Mouse (Mus musculus) c-Kit-positive CD71-positive TER-119-positive erythroid progenitor cells, embryonic 14.5 days (primary cell): ENCODE results near the gene Ddrgk1.
A peak's percentile ranks its signal among the peaks of the same experiment; 100 is the strongest.
"Not testable (repeated sequence)": the region's sequence is repeated elsewhere in the genome, so short reads cannot be mapped to it uniquely, and the experiment has no call there.

Source experiments
- DNase-seq: peaks from one replicate; pipeline ENCODE4 v3.0.0-alpha.2; 2013; ENCODE audit warnings: low spot score

Gene Ddrgk1

DNA sequence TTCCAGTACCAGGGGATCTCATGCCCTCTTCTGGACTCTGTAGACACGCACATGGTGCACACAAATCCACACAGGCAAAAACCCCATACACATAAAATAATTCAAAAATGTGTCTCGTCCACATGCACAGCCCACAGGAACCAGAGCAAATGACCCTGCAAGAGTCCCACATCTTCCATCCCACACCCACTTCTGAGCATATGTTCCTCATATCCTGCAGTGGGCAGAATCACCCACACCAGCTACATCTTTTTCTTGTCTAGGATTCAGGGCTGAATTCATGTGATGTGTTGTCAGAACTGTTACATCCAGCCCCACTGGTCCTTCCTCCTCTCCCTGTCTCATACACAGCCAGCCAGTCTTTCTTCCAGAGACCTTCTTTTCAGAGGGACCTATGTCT, 11.2 kb downstream of the Ddrgk1 start:
- no peak for DNase-seq

DNA sequence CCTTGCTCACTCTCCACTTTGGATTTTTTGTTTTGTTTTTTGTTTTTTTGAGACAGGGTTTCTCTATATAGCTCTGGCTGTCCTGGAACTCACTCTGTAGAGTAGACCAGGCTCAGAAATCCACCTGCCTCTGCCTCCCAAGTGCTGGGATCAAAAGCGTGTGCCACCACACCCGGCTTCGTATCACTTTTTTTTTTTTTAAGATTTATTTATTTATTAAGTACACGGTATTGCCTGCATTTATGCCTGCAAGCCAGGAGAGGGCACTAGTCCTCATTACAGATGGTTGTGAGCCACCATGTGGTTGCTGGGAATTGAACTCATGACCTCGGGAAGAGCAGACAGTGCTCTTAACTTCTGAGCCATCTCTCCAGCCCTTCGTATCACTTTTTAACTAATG, 15.4 kb downstream of the Ddrgk1 start:
- DNase-seq, result not testable (repeated sequence)

DNA sequence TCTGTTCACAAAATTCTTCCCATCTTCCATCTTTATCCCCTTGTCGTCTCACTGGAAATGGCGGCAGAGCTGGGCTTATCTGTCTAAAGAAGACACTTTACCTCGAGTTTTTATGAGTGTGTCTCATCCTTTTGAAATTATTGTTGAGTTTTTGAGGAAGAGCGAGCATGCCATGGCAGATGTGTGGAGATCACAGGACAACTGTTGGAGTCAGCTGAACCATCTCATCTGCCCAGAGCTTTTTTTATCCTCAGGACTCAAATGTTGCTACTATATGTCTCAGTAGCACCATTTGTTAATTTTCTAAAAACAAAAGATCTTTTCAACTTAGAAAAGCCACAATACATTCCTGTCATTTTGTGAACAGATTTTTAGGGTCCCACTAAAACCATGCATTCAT, 19.3 kb downstream of the Ddrgk1 start:
- DNase-seq, result no peak

DNA sequence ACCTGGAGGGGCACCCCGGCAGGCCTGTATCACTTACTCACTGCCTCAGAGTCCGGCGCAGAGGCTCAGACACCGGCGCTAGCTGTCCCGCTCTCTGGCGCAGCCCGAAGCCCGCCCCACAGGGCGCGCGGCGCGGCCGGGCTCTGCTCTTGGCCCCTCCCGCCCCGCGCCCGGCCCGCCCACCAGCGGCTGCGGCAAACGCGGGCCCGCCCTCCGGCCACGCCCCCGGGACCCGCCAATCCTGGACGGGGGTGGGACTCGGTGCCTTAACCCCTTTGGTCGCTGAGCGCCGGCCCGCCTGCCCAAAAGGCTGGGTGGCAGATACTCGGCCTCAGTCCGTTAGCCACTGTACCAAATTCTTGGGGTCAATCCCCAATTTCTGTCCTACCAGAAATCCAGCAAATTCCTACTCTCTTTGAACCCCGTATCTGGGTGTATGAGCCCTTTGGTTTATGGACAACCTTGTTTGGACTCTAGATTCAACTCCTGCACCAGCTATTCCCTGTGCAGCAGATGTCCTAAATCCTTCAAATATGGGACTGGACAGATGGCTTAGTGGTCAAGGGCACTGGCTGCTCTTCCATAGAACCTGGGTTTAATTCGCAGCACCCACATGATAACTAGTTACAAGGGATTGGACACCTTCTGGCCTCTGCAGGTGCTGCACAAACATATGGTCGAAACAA, 21.6 kb downstream of the Ddrgk1 start, which contains the start of gene Lzts3:
Gene Lzts3, minus strand, starts transcription at position 120 of the 686 bp plus-strand sequence.
- DNase-seq, result peak; percentile 84

DNA sequence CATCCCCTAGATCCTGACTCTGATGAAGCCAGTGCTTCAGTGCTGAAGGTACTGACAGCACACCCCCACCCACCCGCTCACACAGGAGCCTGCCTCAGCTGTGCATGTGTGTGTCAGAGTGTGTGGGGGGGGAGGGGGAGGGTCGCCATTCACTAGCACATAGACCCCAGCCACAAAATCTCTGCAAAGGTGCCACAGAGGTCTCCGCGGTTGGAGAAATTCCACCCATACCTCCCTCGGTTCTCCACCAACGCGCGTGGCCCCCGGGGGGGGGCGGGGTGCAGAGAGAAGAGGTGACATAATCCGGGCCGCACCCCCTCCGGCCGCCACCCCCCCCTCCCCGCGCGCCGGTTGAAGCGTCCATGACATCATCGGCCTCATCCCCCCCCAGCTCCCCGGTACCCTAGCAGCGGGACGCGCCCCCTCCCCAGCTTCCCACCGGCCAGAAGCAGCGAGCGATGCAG, 22.2 kb downstream of the Ddrgk1 start:
- DNase-seq, result no peak

DNA sequence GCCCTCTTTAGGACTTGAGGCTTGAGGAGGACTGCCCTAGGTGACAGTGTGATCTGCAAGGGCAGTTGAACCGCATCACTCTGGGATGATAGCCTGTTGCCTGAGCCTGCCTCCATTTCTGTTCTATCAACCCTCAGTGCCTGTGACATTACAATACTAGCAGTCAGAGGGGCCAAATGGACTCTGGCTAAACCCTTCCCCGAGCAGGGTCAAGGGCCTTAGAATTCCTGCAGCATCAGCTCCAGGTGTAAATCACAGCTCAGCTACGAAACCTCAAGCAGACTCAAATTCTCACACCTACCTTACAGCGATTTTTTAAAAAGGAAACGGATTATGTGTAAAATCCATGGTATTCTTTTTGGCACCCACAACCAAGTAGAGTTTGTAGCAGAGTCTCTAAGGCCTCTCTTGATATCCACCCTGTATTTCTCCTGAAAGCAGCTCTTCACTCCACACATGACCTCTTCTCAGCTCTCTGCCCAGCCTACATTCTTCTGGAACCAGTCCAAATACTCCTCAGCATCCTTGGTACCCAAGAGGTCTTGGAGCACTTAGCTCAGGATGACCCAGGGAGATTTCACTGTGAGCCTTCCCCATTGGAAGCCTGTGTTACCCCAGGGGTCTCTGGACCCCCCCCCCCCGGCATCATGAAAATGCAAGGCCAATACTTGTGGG, 23.0 kb downstream of the Ddrgk1 start:
- DNase-seq, result no peak

DNA sequence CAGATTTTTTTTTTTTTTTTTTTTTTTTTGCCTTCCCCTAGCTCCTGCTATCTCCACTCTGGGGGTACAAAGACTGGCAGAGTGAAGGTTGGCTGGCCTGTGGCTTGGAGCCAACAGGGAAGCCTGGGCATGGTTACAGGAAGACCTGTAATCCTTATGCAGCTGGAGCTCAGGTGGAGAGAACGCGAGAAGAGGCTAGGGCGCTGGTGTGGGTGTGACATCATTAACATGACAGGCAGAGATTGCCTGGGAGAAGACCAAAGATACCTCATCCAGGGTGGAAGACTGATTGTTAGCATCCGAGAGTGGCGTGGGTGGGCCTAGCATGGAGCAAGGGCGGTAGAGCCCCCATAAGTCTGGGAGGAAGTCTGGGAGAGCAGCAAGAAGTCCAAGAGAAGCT, 25.2 kb downstream of the Ddrgk1 start:
- DNase-seq, result no peak

DNA sequence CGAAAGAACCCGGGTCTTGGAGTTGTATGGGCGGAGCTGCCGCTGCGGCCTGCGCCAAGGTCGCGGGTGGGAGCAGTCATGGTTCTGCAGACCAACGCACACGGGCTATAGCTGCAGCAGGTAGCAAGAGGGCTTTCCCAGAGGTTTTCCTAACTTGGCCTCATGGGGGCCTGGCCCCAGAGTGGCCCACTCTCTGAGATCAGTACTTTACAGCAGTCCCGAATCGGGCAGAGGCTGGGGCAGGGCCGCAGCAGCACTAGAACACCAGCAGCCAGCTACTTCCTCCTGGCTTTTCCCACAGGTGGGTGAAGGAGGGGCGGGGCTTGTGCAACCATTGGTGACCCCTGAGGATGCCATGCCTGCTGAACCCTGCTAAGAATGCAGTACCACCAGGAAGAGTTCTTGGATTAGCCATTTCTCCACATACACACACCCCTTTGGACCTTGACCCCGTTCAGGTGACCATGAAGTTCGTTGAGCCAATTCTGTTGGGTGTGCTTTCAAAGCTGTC, 26.3 kb downstream of the Ddrgk1 start:
- no peak for DNase-seq

DNA sequence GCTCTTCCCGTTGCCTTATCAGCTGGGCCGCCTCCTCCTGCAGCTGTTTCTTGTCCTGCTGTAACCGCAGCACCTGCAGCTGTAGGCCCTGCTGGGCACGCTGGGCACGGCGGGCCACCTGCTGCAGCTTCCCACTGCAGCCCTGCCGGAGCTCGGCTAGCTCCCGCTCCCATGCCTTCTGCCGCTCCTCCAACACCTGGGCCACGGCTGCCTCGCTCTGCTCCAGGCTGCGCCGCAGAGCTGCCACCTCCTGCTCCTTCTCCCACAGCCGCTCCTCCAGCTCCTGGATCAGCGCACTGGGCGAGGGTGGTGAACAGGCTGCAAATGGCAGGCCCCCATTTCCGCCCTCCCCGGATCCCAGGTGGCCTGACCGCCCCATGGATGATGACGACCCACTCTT, 28.6 kb downstream of the Ddrgk1 start:
- no peak for DNase-seq

DNA sequence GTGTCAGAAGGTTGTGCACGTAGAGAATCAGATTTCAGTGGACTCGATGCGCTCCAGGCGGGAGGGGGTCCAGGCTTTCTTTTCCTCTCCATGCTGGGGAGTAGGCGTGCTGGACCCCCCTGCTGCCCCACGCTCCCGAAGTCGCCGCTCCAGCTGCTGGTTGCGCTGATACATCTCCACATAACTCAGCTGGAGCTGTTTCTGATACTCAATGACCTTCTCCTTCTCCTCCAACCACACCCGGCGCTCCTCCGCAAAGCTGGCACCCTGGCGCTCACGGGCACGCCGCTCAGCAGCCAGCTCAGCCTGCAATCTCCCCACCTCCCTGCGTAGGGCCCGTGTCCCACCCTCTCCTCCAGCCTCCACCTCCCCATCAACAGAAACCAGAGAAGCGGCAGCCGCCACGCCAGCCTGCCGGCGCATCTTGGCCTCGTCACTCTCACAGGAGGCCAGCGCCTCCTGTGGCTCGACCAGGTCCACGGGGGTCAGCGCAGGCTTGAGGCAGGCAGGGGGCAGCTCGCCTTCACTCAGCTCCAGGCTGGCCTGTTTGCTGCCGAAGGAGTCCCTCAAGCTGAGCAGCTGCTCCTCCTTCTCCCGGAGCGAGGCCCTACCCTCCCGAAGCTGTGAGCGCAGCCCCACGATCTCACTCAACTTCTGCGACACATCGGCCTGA, 29.6 kb downstream of the Ddrgk1 start:
- DNase-seq, result no peak

DNA sequence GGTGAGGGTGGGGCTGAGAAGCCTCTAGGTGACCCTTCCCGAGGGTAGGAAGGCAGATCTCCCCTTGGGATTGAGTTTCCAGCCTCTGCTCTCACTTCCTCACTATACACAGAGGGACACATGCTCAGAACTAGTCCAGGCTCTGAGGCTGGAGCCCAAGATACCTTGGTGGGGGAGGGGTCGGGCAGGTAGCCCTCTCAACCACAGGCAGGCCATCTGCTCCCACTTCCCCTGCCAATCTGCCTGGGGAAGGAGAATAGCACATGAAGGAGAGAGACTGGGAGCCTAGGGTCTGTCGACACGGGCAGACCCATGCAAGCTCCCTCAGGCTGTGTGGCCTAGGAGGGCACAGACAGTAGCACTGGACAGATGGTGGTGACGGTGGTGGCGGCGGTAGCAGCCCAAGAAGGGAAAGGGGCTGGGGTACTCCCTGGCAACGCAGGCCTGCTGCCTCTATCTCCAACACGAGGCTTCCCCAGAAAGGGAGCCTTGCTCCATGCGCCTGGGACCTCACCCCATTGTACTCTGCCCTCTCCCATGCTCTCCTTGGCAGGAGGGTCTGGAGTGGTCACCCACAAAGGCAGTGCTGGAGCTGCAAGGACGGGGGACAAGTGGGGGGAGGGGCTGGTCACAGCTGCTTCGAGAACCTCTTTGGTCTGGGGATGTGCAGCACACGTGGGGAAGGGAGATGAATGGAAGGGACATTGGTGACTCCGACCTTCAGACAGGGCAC, 30.3 kb downstream of the Ddrgk1 start:
- no peak for DNase-seq

DNA sequence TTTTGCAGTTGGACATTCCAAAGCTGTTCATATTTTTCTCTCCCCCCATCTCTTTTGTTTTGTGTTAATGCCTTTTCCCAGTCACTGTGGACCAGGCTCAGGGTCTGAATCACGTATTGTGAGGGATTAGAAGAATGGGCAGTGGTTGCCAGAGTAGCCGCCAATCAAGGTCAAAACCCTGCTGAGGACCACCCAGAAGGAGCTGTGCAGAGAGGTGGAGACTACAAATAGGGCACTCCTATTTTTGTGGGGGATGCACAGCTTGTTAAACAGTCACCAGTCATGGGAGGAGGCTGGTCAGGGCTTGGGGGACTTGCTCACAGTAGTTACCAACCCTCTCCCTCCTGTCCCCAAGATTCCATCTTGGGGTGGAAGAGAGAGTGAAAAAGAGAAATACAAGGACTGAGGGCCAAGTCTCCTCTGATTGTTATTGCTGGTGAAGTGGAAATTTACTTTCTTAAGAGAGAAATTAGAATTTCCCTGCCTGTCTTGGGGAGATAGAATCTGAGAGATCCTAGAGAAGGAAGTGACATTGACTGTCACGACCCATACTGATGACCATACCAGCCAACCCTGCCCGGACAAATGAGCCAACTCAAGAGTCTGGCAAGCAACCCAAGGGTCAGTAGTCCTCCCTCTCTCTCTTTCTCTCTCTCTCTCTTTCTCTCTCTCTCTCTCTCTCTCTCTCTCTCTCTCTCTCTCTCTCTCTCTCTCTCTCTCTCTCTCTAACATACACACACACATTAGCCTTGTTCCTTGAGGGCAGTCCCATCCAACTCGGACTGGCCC, 31.4 kb downstream of the Ddrgk1 start:
- DNase-seq, result no peak

DNA sequence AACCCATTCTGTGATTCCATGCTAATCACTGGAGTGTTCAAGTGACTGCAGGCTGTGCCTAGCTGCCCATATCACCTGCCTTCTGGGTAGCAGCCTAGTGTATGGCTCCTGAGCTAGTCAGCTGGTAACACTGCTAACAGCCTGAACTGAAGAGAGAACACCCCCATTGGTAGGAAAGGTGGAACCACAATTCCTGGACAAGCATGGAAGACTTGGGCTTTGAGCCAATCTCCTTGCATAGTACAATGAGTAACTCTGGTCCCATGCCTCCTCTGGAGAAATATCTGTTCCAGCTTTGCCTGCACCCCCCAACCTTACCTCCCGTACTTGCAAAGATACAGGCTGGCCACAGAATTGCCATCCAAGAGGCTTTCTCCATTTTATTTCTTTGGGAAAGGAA, 32.0 kb downstream of the Ddrgk1 start:
- no peak for DNase-seq

DNA sequence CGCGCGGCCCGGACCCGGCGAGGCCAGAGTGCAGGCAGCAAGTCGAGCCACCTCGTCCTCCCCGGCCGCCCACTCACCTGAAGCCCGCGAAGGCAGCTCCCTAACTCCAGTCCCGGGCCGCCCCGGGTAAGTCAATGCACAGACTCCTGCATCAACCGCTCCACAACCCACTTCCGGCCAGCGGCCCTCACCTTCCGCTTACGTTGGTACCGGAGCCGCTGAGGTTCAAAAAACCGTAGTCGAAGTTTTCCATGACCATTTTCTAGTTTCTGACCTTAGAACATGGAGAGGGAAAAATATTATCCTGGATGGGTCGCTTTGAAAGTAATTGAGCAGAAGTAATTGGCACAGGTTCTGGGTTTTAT, 34.6 kb downstream of the Ddrgk1 start, which contains the start of the genes Fastkd5 and Ubox5:
Gene Fastkd5, minus strand, starts transcription at position 189 of the 365 bp plus-strand sequence.
Gene Ubox5, minus strand, starts transcription at position 200 of the 365 bp plus-strand sequence.
- peak; percentile 87 for DNase-seq

DNA sequence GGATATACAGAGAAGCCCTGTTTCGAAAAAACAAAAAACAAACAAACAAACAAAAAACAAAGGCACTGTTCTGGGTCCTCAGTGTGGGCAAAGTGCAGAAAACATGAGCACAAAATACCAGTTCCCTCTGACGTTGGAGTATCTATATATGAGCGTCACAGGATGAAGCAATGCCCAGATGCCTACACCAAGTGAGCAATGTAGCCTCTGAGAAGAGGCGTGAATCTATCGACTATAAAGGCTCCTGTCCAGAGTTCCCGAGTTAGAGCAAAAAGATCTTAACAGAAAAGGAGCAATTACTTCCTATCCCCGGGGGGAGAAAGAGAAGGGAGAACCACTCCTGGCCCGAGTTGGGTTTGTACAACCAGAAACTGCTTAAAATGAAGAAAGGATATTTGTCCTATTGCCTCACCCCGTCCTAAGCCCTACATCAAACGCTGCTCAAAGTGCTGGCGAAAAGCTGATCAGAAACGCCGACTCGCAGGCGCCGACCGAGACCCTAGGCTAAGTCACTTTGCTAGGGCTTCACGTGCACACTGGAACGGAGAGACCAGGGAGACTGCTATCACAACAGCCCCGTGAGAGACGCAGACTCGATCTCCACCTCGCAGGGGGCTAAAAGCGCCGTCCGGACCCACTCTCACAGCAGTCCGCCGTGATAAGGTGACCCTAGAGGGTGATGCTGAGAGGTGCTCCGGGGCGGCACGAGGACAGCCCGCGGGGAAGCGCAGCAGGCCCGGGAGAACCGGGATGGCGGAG, 35.2 kb downstream of the Ddrgk1 start:
- DNase-seq, result peak; percentile 21

DNA sequence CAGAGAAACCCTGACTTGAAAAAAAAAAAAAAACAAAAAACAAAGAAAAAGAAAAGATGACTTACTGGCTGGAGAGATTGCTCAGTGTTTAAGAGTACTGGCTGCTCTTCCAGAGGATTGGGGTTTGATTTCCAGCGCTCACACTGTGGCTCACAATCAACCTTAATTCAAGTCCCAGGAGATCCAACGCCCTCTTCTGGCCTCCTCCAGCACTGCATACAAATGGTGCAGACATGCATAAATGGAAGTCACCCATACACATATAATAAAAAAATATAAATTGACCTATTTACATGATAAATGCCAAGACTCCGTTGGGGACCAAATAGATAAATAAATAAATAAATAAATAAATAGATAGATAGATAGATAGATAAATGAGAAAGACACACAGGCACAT, 36.0 kb downstream of the Ddrgk1 start:
- DNase-seq, result peak; percentile 29

DNA sequence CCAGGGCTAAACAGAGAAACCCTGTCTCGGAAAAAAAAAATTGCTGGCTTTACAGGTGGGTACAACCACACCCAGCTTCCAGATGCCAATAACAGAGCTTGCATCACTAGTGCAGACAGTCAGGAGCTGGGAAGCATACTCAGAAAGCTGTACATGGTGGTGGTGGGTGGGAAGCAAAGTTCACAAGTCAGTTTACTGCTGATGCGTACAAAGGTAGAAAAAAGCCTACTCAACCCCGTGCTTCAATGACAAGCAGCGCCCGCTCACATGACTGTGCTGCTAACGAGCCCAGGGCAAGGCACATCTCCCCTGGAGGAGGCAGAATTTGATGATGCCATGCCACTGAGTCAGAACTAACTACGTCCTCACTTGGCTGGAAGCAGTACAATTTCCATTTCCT, 45.5 kb downstream of the Ddrgk1 start:
- DNase-seq, result no peak

DNA sequence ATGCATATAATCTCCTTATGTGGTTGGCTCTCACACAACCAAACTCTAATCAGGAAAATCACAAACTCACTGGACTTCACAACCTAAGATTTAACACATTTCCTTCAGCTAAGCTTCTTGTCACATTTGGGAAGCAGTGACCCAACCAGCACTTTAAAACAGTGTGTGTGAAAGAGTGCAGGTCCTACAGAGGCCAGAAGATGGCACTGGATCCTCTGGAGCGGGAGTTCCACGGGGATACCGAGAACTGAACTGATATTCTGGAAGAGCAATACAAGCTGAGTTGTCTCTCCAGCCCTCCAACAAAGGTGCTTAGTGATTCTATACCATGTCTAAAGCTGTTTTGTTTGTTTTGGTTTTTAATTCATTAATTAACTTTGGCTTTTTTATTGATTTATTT, 51.4 kb downstream of the Ddrgk1 start:
- DNase-seq, result peak; percentile 16
